Mouse (Mus musculus) CH12F3 (cell line): Measurements from ENCODE around the gene Il1rl2.

Source experiments
- in situ Hi-C: fragments of 300-500 bp; cut with MboI; formaldehyde crosslinking; loops from 2 replicates; pipeline ENCODE4 v1.14.3; 2020; ENCODE audit warnings: low sequenced_read_pairs

Gene Il1rl2

DNA sequence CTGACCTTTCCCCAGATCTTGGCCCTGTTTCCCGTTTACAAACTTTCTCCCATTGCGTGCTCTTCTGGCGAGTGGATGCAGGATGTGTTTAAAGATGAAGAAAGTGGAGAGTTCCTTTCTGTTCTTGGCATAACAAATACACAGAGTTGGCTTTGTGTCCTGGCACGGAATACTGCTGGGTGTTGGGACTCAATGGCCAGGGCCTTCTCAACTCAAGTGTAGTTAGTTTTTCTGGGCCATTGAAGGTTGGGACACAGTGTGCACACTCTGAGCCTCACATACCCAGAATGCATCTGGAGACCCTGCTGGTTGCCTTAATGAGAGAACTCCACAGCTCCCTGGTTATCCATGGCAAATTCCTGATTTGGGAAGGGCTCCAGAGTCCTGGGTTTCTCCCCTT is 50.7 kb downstream of the Il1rl2 start:
- in situ Hi-C loops: loop anchor here (10.0 kb wide), 1 partner anchor 280 kb away; no protein-coding TSS in a partner anchor

DNA sequence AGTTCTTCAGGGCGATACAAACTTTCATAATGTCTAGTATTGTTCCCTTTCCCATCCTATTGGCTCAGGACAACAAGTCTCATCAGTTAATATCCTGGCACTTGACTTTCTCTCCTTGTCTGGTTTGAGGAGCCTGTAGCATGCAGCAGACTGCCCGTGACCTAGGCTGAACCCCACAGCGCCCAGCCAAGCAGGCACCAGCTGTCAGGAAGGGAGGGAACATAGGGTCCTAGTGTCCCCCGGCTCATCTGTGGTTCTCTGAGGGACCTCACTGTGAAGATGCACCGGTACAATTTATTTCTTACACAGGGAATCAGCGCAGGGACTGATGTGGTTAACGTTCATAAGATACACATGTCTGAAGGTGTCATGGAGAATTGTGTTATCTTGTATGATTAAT is 52.3 kb downstream of the Il1rl2 start:
- in situ Hi-C loops: loop anchor here (10.0 kb wide), 1 partner anchor 282 kb away; no protein-coding TSS in a partner anchor

- in situ Hi-C loops: loop anchor here (10.0 kb wide), 1 partner anchor 284 kb away; no protein-coding TSS in a partner anchor
These were observed 54.4 kb downstream of the Il1rl2 start for GRCm38 (mm10) chr1:40378794-40379193.

DNA sequence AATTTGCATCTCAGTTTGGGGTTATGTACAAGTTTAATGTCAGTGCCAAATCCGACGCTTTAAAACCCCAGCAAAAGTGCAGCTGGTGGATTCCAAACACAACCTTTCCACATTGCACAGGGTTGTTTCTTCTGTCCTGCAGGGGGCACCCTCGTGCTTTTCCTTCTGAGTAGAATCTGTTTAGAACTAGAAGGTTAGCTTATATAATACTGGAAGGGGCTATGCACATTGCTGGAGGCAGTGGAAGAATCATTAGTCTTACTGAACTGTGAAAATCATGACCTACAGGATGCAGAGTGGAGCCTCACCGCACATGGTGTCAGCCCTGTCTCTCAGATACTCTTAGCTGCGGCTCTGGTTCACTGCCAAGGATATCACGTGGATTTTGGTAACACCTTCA is 55.7 kb downstream of the Il1rl2 start:
- in situ Hi-C loops: no loop called here

- in situ Hi-C loops: no loop called here
These were observed 56.6 kb downstream of the Il1rl2 start for GRCm38 (mm10) chr1:40380990-40381389.

- in situ Hi-C loops: no loop called here
These were observed 58.4 kb downstream of the Il1rl2 start for GRCm38 (mm10) chr1:40382841-40383240.

- in situ Hi-C loops: no loop called here
These were observed 60.6 kb downstream of the Il1rl2 start for GRCm38 (mm10) chr1:40384931-40385545.

DNA sequence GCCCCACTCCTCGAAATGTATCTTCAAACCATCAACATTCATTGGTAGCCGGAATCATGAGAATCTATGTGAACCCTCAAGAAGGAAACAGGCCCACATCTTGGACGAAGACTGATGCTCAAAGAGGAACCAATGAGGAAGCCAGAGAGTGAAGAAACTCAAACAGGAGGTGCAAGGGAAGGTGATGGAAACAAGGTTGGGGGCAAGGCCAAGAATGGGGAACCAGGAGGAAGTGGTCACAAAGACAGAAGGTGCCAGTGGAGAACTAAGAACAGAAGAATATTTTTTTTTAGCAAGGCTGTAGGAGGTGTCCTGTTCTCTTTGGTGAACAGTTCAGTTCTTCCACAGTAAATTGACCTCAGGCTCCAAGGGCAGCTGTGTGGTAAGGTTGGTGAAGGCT is 67.0 kb downstream of the Il1rl2 start:
- in situ Hi-C loops: no loop called here

DNA sequence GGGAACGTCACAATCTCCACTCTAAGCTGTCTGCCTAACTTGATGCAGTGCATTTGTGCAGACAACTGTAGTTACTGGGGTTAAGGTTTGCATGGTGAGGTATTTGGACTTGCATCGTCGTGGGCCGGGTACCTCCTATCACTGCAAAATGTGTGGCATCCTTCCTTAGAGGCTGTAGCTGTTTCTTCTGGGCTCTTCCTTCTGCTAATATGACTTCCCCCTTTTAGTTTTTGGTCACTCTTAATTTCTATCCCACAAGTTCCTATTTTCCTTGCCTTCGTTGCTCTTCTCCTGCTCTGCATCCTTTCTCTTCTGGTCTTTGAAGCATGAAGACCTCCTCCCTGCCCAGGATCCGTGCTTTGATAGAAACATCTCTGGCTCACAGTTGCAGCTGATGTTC is 68.1 kb downstream of the Il1rl2 start:
- in situ Hi-C loops: no loop called here

DNA sequence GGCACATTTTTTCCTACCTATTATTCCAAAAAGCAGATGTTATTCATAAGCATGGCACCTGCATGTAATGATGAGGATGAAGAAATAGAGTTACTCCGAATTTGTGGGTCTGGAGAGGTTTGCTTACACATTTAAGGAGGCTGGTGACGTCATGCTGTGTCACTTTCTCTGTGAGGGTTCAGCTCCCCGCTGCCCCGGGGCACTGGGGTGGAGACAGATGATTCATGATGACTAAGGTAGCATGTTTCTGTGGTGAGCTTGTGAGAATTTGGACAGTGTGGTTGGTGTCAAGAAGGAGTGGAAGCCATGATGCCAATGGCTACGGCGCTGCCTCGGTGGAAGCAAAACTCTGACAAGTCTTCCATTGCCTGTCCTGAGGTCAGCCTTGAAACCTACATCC is 68.8 kb downstream of the Il1rl2 start:
- in situ Hi-C loops: no loop called here

DNA sequence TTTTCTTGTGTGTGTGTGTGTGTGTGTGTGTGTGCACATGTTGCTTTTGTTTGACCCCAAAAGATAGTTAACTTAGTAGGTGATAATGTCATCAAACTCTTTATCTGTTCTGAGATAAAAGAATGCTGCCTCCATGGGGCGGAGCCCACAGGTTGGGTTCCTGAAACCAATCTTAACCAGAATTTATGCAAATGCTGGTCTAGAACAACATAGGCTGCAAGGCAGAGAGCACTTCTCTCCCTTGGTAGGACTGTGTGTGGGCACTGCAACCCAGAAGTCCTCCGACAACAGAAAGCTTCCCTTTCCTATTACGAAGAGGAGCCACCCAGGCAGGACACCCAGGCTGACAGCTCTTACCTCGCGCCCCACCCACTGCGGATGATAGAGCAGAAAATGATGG is 75.2 kb downstream of the Il1rl2 start:
- in situ Hi-C loops: no loop called here

DNA sequence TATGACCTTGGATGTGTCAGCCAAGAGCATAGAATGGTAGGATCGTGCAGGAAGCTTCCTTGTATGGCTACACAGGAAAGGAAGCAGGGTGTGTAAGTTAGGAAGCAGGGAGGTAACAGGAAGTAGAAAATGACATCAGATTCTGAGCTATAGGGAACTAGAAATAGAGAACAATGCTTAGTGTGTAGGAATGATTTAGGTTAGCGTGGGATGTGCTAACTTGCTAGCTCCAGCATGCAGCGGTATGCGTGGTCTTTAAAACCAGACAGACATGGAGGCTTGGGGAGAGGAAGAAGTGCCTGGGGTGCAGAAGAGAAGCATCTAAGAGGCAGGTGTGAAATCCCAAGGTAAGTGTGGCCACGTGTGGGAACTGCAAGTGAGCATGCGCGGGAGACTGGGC is 80.3 kb downstream of the Il1rl2 start:
- in situ Hi-C loops: no loop called here

DNA sequence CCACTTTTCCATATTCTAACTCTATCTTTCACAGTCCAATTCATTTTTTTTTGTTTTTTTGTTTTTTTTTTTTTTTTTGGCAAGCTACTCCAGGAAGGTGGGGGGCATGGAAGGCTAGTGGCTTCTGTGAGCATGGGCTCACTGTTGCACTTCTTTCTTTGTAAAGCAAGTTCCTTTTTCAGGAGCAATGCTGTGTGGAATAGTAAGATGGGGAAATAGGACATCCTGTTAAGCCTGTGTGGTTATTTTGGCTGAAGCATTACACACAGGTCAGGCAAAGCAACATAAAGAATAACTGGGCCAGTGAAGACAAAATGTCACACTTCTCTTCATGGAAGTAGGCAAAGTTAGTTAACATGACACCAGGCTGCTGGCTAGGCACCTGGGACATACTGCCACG is 85.5 kb downstream of the Il1rl2 start:
- in situ Hi-C loops: no loop called here

DNA sequence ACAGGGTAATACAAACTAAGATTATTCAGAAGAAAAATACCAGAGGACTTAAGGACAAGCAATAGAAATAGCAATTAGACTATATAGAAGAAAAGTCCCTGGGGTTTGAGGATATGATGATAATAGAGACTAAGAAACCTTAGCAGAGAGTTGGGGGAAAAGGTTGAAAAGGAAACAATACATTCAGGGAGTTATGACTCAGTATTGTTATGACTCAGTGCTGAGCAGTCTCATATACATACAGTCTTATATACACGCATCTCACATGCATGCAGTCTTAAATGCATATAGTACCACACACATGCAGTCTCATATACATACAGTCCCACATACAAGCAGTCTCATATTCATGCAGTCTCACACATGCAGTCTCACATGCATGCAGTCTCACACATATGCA is 88.6 kb downstream of the Il1rl2 start:
- in situ Hi-C loops: no loop called here

GRCm38 (mm10) chr1:40414276-40414675 is 89.9 kb downstream of the Il1rl2 start:
- in situ Hi-C loops: no loop called here

DNA sequence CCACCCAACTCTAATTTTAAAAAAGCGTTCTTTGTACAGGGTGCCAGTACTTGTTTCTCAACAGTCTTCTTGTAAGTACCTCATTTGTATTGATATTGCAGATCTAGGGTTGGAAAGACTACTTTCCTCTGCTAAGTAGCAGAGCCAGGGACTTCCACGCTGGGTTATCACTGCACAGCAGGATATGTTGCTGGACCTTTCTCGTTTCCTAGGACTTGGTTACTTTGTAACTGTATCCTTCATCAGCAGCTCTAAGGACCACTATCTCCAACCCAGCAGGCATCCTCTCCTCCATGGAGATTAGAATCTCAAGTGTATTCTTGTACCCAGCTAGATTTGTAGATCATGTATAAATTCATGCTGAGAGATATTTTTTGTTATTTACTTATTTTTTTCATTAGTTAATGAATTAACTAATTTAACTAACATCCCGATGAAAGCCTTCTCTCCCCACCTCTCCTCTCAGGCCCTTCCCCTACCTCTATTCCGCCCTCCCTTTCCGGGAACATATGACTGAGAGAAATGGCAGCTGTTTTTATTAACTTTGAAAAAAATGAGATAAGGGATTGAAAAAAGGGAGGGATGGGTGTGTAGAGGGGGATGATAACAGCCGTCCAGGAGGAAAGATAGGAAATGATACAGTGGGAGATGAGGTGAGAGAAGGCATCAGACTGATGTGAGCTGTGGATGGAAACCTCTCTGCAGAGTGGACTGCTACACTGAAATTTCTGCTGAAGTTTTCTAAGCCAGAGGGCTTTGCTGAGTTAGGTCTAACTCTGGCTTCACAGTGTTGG is 90.7 kb downstream of the Il1rl2 start:
- in situ Hi-C loops: no loop called here

GRCm38 (mm10) chr1:40417034-40417433 is 92.6 kb downstream of the Il1rl2 start:
- in situ Hi-C loops: no loop called here
